Comparison of ENCODE assay signal across 8 mouse cellular contexts in the genomic region with DNA sequence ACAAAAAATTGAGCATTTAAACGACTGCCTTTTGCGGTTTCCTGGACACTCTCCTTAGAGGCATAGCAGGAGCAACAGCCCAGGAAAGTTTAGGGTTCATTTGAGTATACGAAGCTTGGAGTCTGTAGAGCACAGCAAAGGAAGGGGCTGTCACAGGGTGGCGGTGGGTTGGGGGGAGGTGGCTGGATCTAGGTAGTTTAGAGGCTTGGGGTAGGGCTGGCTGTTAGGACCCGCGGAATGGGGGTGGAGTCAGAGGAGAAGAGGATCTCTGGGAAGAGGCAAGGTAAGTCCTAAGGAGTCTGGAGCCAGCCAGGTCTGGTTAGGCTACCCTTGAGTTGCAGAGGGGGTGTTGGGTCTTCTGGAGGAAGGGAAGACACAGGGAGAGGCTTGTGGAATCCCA.
DNase-seq lines count a peak whose midpoint lies in the region; ATAC-seq lines count a peak whose summit lies in the region.

No protein-coding gene starts in this region.

- peak overlapping the region; percentile 6; the same call in 1 of the 2 replicates for H3K4me2 ChIP-seq in neural tube, embryonic 11.5 days (ENCODE audit: low read depth)
- H3K4me2 ChIP-seq in liver, embryonic 13.5 days = peak overlapping the region; percentile 33

- peak overlapping the region; percentile 48 for H3K4me3 ChIP-seq in heart, embryonic 10.5 days
- no peak overlapping the region for H3K4me3 ChIP-seq in neural tube, embryonic 11.5 days (ENCODE audit: low read depth, low read length)
- no peak overlapping the region for H3K4me3 ChIP-seq in liver, embryonic 13.5 days (replicated peaks)

- peaks cover 20% of the 10 kb centered on the region for H3K4me1 ChIP-seq in heart, embryonic 10.5 days
- no peaks in the 10 kb centered on the region for H3K4me1 ChIP-seq in neural tube, embryonic 11.5 days (ENCODE audit: control insufficient read depth, insufficient read depth, low read length)
- peaks cover 10% of the 10 kb centered on the region for H3K4me1 ChIP-seq in liver, embryonic 13.5 days (replicated peaks)

- no peak overlapping the region for H3K9ac ChIP-seq in neural tube, embryonic 11.5 days (ENCODE audit: low read length)
- no peak overlapping the region for H3K9ac ChIP-seq in liver, embryonic 13.5 days

- no peaks in the 10 kb centered on the region for H3K27me3 ChIP-seq in heart, embryonic 10.5 days (ENCODE audit: insufficient read depth, poor library complexity, severe bottlenecking)
- no peaks in the 10 kb centered on the region for H3K27me3 ChIP-seq in neural tube, embryonic 11.5 days (ENCODE audit: control insufficient read depth, insufficient read depth, low read length)
- H3K27me3 ChIP-seq in liver, embryonic 13.5 days = no peaks in the 10 kb centered on the region

- peak overlapping the region; percentile 59; the same call in 1 of the 2 replicates for H3K27ac ChIP-seq in heart, embryonic 10.5 days
- no peak overlapping the region for H3K27ac ChIP-seq in neural tube, embryonic 11.5 days (ENCODE audit: low read depth, low read length)
- H3K27ac ChIP-seq in liver, embryonic 13.5 days = no peak overlapping the region

- DNase-seq in heart, embryonic 10.5 days (ENCODE audit: low spot score) = no peak
- no peak for DNase-seq in heart, postnatal 14 days
- no peak for DNase-seq in neural tube, embryonic 11.5 days (ENCODE audit: low spot score)
- no peak for DNase-seq in neural tube, embryonic 10.5 days (ENCODE audit: extremely low spot score, low spot score)
- DNase-seq in liver, embryonic 13.5 days = no peak
- no peak for DNase-seq in ovary, postnatal 14 days (ENCODE audit: low spot score)
- DNase-seq in embryo, embryonic 11 days = no peak
- no peak for DNase-seq in adrenal gland, postnatal 36 days

- H3K36me3 ChIP-seq in heart, embryonic 10.5 days = no peaks in the 10 kb centered on the region
- H3K36me3 ChIP-seq in neural tube, embryonic 11.5 days (ENCODE audit: control insufficient read depth, insufficient read depth, low read length) = no peaks in the 10 kb centered on the region
- no peaks in the 10 kb centered on the region for H3K36me3 ChIP-seq in liver, embryonic 13.5 days

- WGBS in heart, embryonic 10.5 days = 51% methylated on average over 6 of the region's 6 CpGs
- WGBS in neural tube, embryonic 11.5 days = 60% methylated on average over 6 of the region's 6 CpGs
- 35% methylated on average over 6 of the region's 6 CpGs for WGBS in liver, embryonic 13.5 days (ENCODE audit: insufficient replicate concordance)

- no peaks in the 10 kb centered on the region for H3K9me3 ChIP-seq in heart, embryonic 10.5 days
- no peaks in the 10 kb centered on the region for H3K9me3 ChIP-seq in neural tube, embryonic 11.5 days (ENCODE audit: control insufficient read depth, low read length)
- H3K9me3 ChIP-seq in liver, embryonic 13.5 days (replicated peaks) = no peaks in the 10 kb centered on the region

- intact Hi-C loops in heart, postnatal 14 days (cut with DNase I) = no loop called here

- ATAC-seq in neural tube, embryonic 11.5 days (ENCODE audit: insufficient read depth, low FRiP score, low TSS enrichment) = peak; percentile 28; the same call in 1 of the 2 replicates
- 0 out of 2 replicates have a peak, but pooled peaks have one; percentile 5 for ATAC-seq in liver, embryonic 13.5 days (ENCODE audit: low read depth)
